ENCODE assay signal across 8 mouse cellular contexts in genomic region chr17:86168231-86168981, GRCm38 (mm10). TPM values are rescaled to one million over a fixed set of nuclear protein-coding genes. Genes with fewer than 3 reads are reported as not detected.
DNase-seq lines count a peak whose midpoint lies in the region; ATAC-seq and TF ChIP-seq lines count a peak whose summit lies in the region.

No protein-coding gene starts in this region.

- no peak for TF ChIP-seq EP300 in CH12.LX (IDR thresholded peaks at IDR 0.05; ENCODE audit: low read length)
- TF ChIP-seq EP300 in lung, postnatal 0 days (IDR thresholded peaks at IDR 0.05) = no peak

- DNase-seq in CH12.LX (ENCODE audit: extremely low read depth) = no peak
- peak; percentile 22 for DNase-seq in T-cell, adult 2 months (ENCODE audit: low spot score)
- DNase-seq in embryonic facial prominence, embryonic 14.5 days (ENCODE audit: low spot score) = peak; percentile 31
- DNase-seq in kidney, postnatal 14 days = peak; percentile 59
- DNase-seq in lung, postnatal 0 days (ENCODE audit: low spot score) = peak; percentile 48
- peak; percentile 60 for DNase-seq in right cerebral cortex, adult 18-20 months

- ATAC-seq in embryonic facial prominence, embryonic 14.5 days (ENCODE audit: low read depth) = peak; percentile 3; the same call in 1 of the 2 replicates
- ATAC-seq in heart, embryonic 14.5 days (ENCODE audit: insufficient number of reproducible peaks, insufficient read depth, low FRiP score, low read depth) = no peak
- ATAC-seq in lung, postnatal 0 days = no peak
- ATAC-seq in megakaryocyte progenitor cell, adult 5-6 weeks (replicated peaks; ENCODE audit: poor library complexity) = no peak

- WGBS in embryonic facial prominence, embryonic 14.5 days = under 1% methylated on average over 57 of the region's 64 CpGs
- under 1% methylated on average over 64 of the region's 64 CpGs for WGBS in heart, embryonic 14.5 days
- 1% methylated on average over 55 of the region's 64 CpGs for WGBS in lung, postnatal 0 days

- no peak for TF ChIP-seq POLR2A in CH12.LX (IDR thresholded peaks at IDR 0.05; ENCODE audit: low read depth, low read length)

- H3K36me3 ChIP-seq in CH12.LX (replicated peaks in 1 of 2; ENCODE audit: control insufficient read depth in 1 of 2, insufficient read depth in 1 of 2, low read length in 1 of 2) = peaks cover 11 to 34% of the 10 kb centered on the region in 2 experiments
- 0 out of 2 replicates have a peak, but pooled peaks cover 9% of the 10 kb centered on the region for H3K36me3 ChIP-seq in embryonic facial prominence, embryonic 14.5 days (ENCODE audit: control insufficient read depth, insufficient read depth, low read length)
- H3K36me3 ChIP-seq in heart, embryonic 14.5 days (ENCODE audit: control insufficient read depth, insufficient read depth, low read length) = peaks cover 21% of the 10 kb centered on the region
- H3K36me3 ChIP-seq in lung, postnatal 0 days (ENCODE audit: insufficient read depth, low read length) = no peaks in the 10 kb centered on the region

- in situ Hi-C loops in CH12.LX (cut with MboI; ENCODE audit: low pct_ligation_motif_present, low pct_unique_long_range_greater_than_20kb, low sequenced_read_pairs) = loop anchor here (5.0 to 10.0 kb wide), 4 partner anchors 104 to 736 kb away; no protein-coding TSS in a partner anchor

- peak overlapping the region; percentile 75 to 86 (median 80) for H3K4me3 ChIP-seq in CH12.LX (replicated peaks in 1 of 3; ENCODE audit: low read depth in 2 of 3, low read length in 2 of 3, poor library complexity in 1 of 3)
- H3K4me3 ChIP-seq in embryonic facial prominence, embryonic 14.5 days (ENCODE audit: low read depth, low read length) = peak overlapping the region; percentile 79
- H3K4me3 ChIP-seq in heart, embryonic 14.5 days (ENCODE audit: control insufficient read depth in 1 of 2, insufficient read depth in 1 of 2, low read depth in 1 of 2, low read length in 2 of 2) = peak overlapping the region; percentile 54 to 71
- peak overlapping the region; percentile 90 for H3K4me3 ChIP-seq in lung, postnatal 0 days (ENCODE audit: low read depth, low read length)

- H3K9ac ChIP-seq in CH12.LX (ENCODE audit: insufficient read depth, low read depth) = peak overlapping the region; percentile 86
- H3K9ac ChIP-seq in embryonic facial prominence, embryonic 14.5 days (ENCODE audit: low read depth, low read length) = peak overlapping the region; percentile 92
- peak overlapping the region; percentile 97 for H3K9ac ChIP-seq in heart, embryonic 14.5 days (ENCODE audit: low read length)
- peak overlapping the region; percentile 90 for H3K9ac ChIP-seq in lung, postnatal 0 days (replicated peaks; ENCODE audit: low read depth)

- dilution Hi-C loops in CH12.LX (cut with MboI; ENCODE audit: extremely low pct_ligation_motif_present, extremely low pct_unique_long_range_greater_than_20kb, low sequenced_read_pairs) = no loop called here

- peaks cover 3 to 57% of the 10 kb centered on the region in 2 experiments; a peak in 3 of 4 replicates for H3K4me1 ChIP-seq in CH12.LX (ENCODE audit: control insufficient read depth in 1 of 2, insufficient read depth in 2 of 2)
- H3K4me1 ChIP-seq in embryonic facial prominence, embryonic 14.5 days (ENCODE audit: control insufficient read depth, insufficient read depth, low read length) = peaks cover 32% of the 10 kb centered on the region
- peaks cover 19 to 35% of the 10 kb centered on the region in 2 experiments for H3K4me1 ChIP-seq in heart, embryonic 14.5 days (ENCODE audit: control insufficient read depth in 2 of 2, insufficient read depth in 2 of 2, low read length in 2 of 2)
- peaks cover 9% of the 10 kb centered on the region; the same call in 1 of the 2 replicates for H3K4me1 ChIP-seq in lung, postnatal 0 days (ENCODE audit: insufficient read depth, low read depth, low read length)

- no peaks in the 10 kb centered on the region for H3K27me3 ChIP-seq in CH12.LX (replicated peaks)
- no peaks in the 10 kb centered on the region for H3K27me3 ChIP-seq in embryonic facial prominence, embryonic 14.5 days (replicated peaks; ENCODE audit: control insufficient read depth, insufficient read depth, low read length)
- H3K27me3 ChIP-seq in heart, embryonic 14.5 days (ENCODE audit: control insufficient read depth, insufficient read depth, low read length) = no peaks in the 10 kb centered on the region
- no peaks in the 10 kb centered on the region for H3K27me3 ChIP-seq in lung, postnatal 0 days (replicated peaks; ENCODE audit: insufficient read depth, low read length)

- TF ChIP-seq CTCF in CH12.LX (conservative IDR thresholded peaks at IDR 0.05 in 1 of 2, IDR thresholded peaks at IDR 0.05 in 1 of 2; ENCODE audit: low read depth in 2 of 2, low read length in 2 of 2) = no peak
- TF ChIP-seq CTCF in lung, postnatal 0 days (IDR thresholded peaks at IDR 0.05) = no peak

- peaks cover 48% of the 10 kb centered on the region for H3K79me2 ChIP-seq in CH12.LX (replicated peaks; ENCODE audit: control insufficient read depth, extremely low read depth, insufficient read depth, poor library complexity, severe bottlenecking)

- H3K27ac ChIP-seq in CH12.LX (ENCODE audit: insufficient read depth, low read depth) = no peak overlapping the region
- peak overlapping the region; percentile 98 for H3K27ac ChIP-seq in embryonic facial prominence, embryonic 14.5 days (replicated peaks; ENCODE audit: low read depth, low read length)
- H3K27ac ChIP-seq in heart, embryonic 14.5 days (replicated peaks in 1 of 2; ENCODE audit: control insufficient read depth in 1 of 2, insufficient read depth in 1 of 2, low read depth in 2 of 2, low read length in 2 of 2) = peak overlapping the region in 1 of 2 experiments; percentile 99; a peak in 2 of 4 replicates
- peak overlapping the region; percentile 96 for H3K27ac ChIP-seq in lung, postnatal 0 days (ENCODE audit: low read length)

- H3K4me2 ChIP-seq in CH12.LX (ENCODE audit: insufficient read depth, low read depth, poor library complexity, severe bottlenecking) = peak overlapping the region; percentile 86
- peak overlapping the region; percentile 92 for H3K4me2 ChIP-seq in embryonic facial prominence, embryonic 14.5 days (ENCODE audit: low read depth, low read length)
- peak overlapping the region; percentile 97 for H3K4me2 ChIP-seq in heart, embryonic 14.5 days (ENCODE audit: low read length)
- H3K4me2 ChIP-seq in lung, postnatal 0 days (replicated peaks; ENCODE audit: low read depth, low read length) = peak overlapping the region; percentile 92

- H3K9me3 ChIP-seq in CH12.LX (replicated peaks; ENCODE audit: low read length) = no peaks in the 10 kb centered on the region
- H3K9me3 ChIP-seq in embryonic facial prominence, embryonic 14.5 days (ENCODE audit: control insufficient read depth, low read length) = no peaks in the 10 kb centered on the region
- H3K9me3 ChIP-seq in heart, embryonic 14.5 days (ENCODE audit: control insufficient read depth, low read length) = no peaks in the 10 kb centered on the region
- no peaks in the 10 kb centered on the region for H3K9me3 ChIP-seq in lung, postnatal 0 days (ENCODE audit: low read length)

- no peak for TF ChIP-seq RAD21 in CH12.LX (IDR thresholded peaks at IDR 0.05; ENCODE audit: low read depth, low read length)

TF ChIP-seq in CH12.LX, 34 proteins besides CTCF, POLR2A, EP300 and RAD21:
- TF ChIP-seq USF2 (conservative IDR thresholded peaks at IDR 0.05; ENCODE audit: low read depth, low read length) (no peak), POLR2AphosphoS2 (IDR thresholded peaks at IDR 0.05; ENCODE audit: low read depth, low read length) (no peak), SIN3A (IDR thresholded peaks at IDR 0.05; ENCODE audit: low read length) (no peak), ZKSCAN1 (IDR thresholded peaks at IDR 0.05; ENCODE audit: borderline replicate concordance, low read depth, low read length) (no peak), NELFE (IDR thresholded peaks at IDR 0.05; ENCODE audit: low read depth, low read length) (no peak), SMC3 (IDR thresholded peaks at IDR 0.05; ENCODE audit: low read depth, low read length) (no peak), ZNF384 (IDR thresholded peaks at IDR 0.05; ENCODE audit: low read depth, low read length) (no peak), MAX (IDR thresholded peaks at IDR 0.05; ENCODE audit: low read length) (no peak), MXI1 (IDR thresholded peaks at IDR 0.05; ENCODE audit: low read depth, low read length) (0 out of 2 replicates have a peak, but pooled peaks have one; percentile 25), USF1 (IDR thresholded peaks at IDR 0.05; ENCODE audit: low read depth, low read length) (no peak), ETS1 (conservative IDR thresholded peaks at IDR 0.05; ENCODE audit: low read depth, low read length) (no peak), BHLHE40 (IDR thresholded peaks at IDR 0.05; ENCODE audit: low read depth, low read length) (no peak), UBTF (IDR thresholded peaks at IDR 0.05; ENCODE audit: low read depth, low read length) (peak; percentile 78; the same call in 1 of the 2 replicates), JUND (conservative IDR thresholded peaks at IDR 0.05; ENCODE audit: low read depth, low read length) (no peak), NRF1 (IDR thresholded peaks at IDR 0.05; ENCODE audit: low read depth, low read length) (0 out of 2 replicates have a peak, but pooled peaks have one; percentile 16), TBP (conservative IDR thresholded peaks at IDR 0.05; ENCODE audit: low read depth, low read length) (no peak)

RNA-seq across cellular contexts. Expression of gene Prkce, which starts 0.8 kb away (rescaled TPM):
- total RNA-seq in CH12.LX (2012; rRNA removed) = 10.2 and 11.4 TPM in 2 replicates
- 4.0 and 4.1 TPM in 2 replicates for total RNA-seq in CH12.LX (2014; rRNA removed)
- polyA plus RNA-seq in CH12.LX (2012; ENCODE audit: insufficient read length, low read depth) = 10.7 and 13.2 TPM in 2 replicates
- polyA plus RNA-seq in embryonic facial prominence, embryonic 14.5 days (2014; fragmentation: Nextera tagmentation; extraction: Ambion mirVana) = 8.7 and 9.7 TPM in 2 replicates
- 12.0 and 12.2 TPM in 2 replicates for polyA plus RNA-seq in heart, embryonic 14.5 days (2014; fragmentation: Nextera tagmentation; extraction: Ambion mirVana)
- polyA plus RNA-seq in lung, postnatal 0 days (2015; fragmentation: Nextera tagmentation; extraction: Ambion mirVana) = 10.6 and 10.9 TPM in 2 replicates
- total RNA-seq in megakaryocyte progenitor cell, adult 5-6 weeks (2015) = 4.2 and 4.8 TPM in 2 replicates
- total RNA-seq in megakaryocyte progenitor cell, adult 5-6 weeks (2017) = 1.7 and 3.1 TPM in 2 replicates

RNA-seq across cellular contexts. Expression of gene Srbd1, which starts 23.4 kb away (rescaled TPM):
- total RNA-seq in CH12.LX (2012; rRNA removed) = 21.5 and 24.9 TPM in 2 replicates
- total RNA-seq in CH12.LX (2014; rRNA removed) = 24.8 and 25.7 TPM in 2 replicates
- polyA plus RNA-seq in CH12.LX (2012; ENCODE audit: insufficient read length, low read depth) = 33.0 and 34.5 TPM in 2 replicates
- 8.8 and 9.3 TPM in 2 replicates for polyA plus RNA-seq in embryonic facial prominence, embryonic 14.5 days (2014; fragmentation: Nextera tagmentation; extraction: Ambion mirVana)
- polyA plus RNA-seq in heart, embryonic 14.5 days (2014; fragmentation: Nextera tagmentation; extraction: Ambion mirVana) = 5.1 and 6.7 TPM in 2 replicates
- polyA plus RNA-seq in lung, postnatal 0 days (2015; fragmentation: Nextera tagmentation; extraction: Ambion mirVana) = 4.0 and 6.4 TPM in 2 replicates
- total RNA-seq in megakaryocyte progenitor cell, adult 5-6 weeks (2015) = 22.6 and 33.1 TPM in 2 replicates
- total RNA-seq in megakaryocyte progenitor cell, adult 5-6 weeks (2017) = 22.9 and 25.8 TPM in 2 replicates
